Mouse (Mus musculus) CH12.LX (cell line): ENCODE data around the gene Gm49368.

ENCODE experiments used
- CTCF ChIP-seq, 2 experiments: IDR thresholded peaks in 1 of 2; conservative IDR thresholded peaks in 1 of 2; 2 replicates each; pipeline ENCODE4 v1.5.1; 2011 to 2012; ENCODE audit warnings: low read depth in 2 of 2, low read length in 2 of 2, improper control_type of control experiment in 1 of 2, inconsistent platforms in 1 of 2, mild to moderate bottlenecking in 1 of 2, moderate library complexity in 1 of 2
- EP300 ChIP-seq: IDR thresholded peaks from 2 replicates; pipeline ENCODE4 v1.6.1; 2011; ENCODE audit warnings: low read length, improper control_type of control experiment
- HCFC1 ChIP-seq: IDR thresholded peaks from 2 replicates; pipeline ENCODE4 v1.6.1; 2012; ENCODE audit warnings: low read depth, mild to moderate bottlenecking, inconsistent platforms, low read length, improper control_type of control experiment
- MXI1 ChIP-seq: IDR thresholded peaks from 2 replicates; pipeline ENCODE4 v1.6.1; 2011; ENCODE audit warnings: mild to moderate bottlenecking, low read depth, low read length, improper control_type of control experiment
- POLR2A ChIP-seq: IDR thresholded peaks from 2 replicates; pipeline ENCODE4 v1.6.1; 2011; ENCODE audit warnings: low read depth, mild to moderate bottlenecking, improper control_type of control experiment, low read length

DNA sequence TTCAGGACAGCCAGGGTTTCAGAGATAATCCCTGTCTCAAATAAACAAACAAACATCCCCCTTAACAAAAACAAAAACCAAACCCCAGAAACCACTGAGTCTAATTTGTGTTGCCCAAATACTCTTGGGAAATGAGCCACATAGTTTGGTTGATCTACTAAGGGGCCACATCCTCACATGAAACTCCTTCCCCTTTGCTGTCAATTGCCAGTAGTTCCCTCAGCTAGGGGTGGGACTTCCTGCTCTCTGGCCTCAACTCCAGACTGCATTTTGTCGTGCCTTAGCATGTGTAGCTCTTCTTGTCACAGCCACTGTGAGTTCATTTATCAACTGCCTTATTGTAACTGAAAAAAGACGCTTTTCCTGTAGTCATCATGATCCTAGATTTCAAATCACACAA, 47.8 kb downstream of the Gm49368 start:
- TF ChIP-seq POLR2A (no peak), CTCF (conservative IDR thresholded peaks at IDR 0.05 in 1 of 2, IDR thresholded peaks at IDR 0.05 in 1 of 2; ENCODE audit: low read depth in 2 of 2, low read length in 2 of 2) (no peak), MXI1 (no peak), HCFC1 (no peak), EP300 (no peak)
